Mouse (Mus musculus): ENCODE results near the gene Cldn34c2.
A peak's percentile ranks its signal among the peaks of the same experiment; 100 is the strongest.
"Not testable (repeated sequence)": the region's sequence is repeated elsewhere in the genome, so short reads cannot be mapped to it uniquely, and the experiment has no call there.

Gene Cldn34c2

DNA sequence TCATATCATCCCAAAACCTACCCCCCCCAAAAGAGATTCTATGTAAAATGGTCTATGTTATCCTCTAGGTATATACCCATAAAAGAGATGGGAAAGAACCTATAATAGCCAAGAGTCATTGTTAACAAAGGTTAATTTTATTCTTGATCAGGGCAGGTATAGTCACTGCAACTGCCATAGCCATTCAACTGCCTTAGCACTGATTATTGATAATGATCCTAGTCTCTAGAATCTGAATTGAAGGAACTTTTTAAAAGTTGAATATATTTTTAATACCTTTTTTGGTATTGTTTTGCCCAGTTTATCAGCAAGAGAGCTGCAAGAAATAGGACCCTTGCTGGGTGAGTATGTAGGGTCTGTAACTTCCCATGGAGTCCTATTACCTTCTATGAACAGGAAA is at the start of gene Cldn34c2:
Cldn34c2 (plus strand) TSS at position 301 of the 400 bp plus-strand sequence.
- DNase-seq: not testable (repeated sequence)

DNA sequence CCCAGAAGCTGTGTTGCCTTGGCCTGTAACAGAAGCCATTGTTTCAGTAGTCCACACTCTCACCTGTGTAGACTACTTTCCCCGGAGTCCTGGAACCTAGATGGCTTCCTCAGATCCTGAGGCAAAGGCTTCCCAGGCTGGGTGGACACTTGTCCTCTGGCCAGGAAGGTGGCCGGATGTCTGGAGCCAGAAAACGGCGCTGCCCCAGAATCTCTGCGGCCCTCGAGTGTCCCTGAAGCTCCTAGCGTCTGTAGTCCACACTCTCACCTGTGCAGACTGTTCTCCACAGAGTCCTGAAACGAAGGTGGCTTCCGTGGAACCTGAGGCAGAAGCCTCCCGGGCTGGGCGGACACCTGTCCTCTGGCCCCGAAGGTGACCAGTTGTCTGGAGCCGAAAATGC is 30.1 kb upstream of the Cldn34c2 start:
- not testable (repeated sequence) for DNase-seq

DNA sequence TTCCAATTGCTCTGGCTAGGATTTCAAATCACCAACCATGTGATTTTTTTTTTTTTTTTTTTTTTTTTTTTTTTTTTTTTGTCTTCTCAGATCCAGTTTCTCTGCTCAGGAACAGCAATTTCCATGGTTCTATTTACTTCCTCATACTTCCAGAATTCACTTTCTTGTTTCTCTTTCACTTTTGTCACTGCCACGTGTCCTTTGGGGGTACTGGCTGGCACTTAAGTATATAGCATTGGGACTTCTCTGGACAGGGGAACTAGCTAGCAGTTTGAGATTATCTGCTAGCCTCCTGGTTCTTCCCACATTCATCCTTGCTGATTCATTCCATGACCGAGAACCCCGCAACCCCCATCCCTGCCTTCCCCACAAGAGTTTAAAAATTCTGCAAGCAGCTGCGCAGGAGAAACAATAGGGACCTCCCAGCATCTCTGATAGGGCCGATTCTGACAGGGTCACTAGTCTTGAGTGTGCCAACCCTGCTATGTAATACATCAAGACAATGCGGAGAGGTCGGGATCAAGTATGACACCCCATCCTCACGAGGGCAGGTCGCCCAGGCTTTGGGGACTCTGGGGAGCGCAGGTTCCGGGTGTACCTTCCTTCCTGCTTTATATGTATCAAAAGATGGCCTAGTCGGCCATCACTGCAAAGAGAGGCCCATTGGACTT is 30.8 kb downstream of the Cldn34c2 start:
- peak in 1 of 2 experiments; percentile 9 for DNase-seq

Measured in thymus, postnatal 36 days (tissue).